Mouse (Mus musculus) B cell, adult 2 months (primary cell): ENCODE measurements around the gene Chpf2.

Source experiments
- DNase-seq, 2 experiments: peaks; one replicate each; pipeline ENCODE4 v3.0.0; 2022

The Chpf2 gene

DNA sequence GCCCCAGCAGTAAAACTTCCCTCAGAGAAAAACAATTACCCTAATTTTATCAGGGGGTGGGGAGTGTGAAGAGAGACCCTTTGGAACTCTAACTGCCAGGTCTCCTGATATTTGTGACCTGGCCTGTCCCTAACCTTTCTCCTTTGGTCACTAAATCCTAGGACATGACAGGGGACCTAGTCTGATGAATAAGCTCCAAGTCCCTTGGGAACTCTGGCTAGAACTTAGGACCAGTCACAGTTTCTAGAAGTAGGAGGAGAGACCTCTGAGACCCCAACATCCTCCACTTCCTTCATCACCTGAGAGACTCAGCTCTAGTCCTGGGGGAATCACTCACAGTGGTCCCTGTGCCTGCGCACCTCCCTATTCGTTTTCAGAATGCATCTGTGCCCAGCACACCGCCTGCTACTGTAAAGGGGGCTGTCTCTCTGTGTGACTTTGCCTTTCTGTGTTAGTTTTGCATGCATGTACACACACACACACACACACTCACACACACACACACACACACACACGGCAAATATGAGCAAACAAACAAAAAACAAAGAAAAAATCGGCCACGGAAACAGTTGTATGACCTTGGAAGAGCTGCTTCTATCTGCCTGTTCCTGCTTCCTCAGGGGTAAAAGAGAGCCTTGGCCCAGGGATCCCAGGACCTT lies 18.9 kb downstream of the Chpf2 start:
- no peak for DNase-seq

DNA sequence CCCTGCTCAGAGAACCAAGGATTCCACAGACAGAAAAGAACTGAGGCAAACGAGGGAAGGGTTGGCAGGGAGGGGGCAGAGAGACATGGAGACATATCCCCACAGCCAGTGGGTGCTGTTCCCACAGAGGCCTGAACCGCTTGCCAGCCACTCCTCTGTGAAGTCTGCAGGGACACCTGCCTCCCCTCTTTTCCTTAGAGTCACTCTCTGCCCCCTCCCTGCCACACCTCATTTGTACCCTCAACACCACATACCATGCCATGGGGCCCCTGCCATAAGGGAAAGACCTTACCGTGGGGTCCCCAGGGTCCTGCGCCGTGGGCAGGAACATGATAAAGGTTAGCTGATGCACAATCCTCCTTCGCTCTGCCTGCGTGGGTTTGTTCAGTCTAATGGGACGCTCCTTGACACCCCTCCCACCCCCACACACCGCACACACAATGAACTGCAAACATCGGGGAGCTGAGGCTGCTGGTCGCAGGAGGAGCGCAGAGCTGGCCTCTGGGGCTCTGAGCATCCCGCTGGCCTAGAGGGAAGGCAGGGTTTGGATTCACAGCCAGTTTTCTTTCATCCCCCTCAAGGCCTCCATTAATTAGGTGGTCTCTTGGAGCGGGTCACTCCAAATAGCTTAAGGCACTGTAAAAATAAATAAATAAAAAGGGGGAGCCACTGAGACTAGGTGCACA lies 19.6 kb downstream of the Chpf2 start:
- DNase-seq = no peak

GRCm38 (mm10) chr5:24609388-24609787 lies 22.8 kb downstream of the Chpf2 start:
- no peak for DNase-seq

DNA sequence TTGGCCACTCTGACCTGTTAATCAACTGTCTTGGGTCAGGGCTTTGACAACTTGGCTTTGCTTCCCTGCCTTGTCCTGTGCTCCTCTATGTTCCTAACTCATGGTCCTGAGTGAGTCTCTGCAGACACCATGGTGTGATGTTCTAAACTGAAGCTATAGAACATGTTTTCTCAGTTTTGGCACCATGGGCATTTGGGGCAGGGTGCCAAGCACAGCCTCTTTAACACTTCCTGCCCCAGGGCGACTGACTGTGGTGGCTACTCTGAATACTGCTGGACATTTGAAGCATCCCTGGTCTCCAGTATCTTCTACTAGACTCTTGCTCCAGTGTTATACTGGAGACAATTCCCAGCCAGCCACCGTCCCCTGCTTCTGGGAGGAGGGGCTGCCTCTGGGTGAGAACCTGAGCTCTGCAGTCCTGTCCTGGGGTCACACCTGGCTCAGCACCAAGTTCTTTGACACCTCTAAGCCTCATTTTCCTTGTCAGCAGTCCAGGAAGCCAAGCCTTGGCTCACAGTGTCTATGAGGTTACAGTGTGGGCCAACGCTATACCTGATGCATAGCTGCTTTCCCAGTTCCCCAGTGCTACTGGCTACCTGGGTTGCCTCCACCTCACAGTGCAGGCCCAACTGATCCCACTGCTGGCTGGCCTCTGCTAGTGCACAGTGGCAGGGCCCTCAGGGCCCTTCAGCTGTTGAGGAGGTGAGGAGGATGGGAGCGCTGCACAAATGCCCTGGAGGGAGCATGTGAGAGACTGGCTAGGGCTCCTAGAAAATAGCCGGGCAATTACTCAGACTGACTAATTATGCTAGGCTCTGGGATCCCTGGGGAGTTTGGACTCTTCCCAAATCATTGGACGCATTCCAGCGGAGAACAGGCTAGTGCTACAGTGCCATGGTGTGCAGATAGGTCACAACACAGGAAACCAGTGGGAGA lies 25.1 kb downstream of the Chpf2 start:
- DNase-seq = no peak

DNA sequence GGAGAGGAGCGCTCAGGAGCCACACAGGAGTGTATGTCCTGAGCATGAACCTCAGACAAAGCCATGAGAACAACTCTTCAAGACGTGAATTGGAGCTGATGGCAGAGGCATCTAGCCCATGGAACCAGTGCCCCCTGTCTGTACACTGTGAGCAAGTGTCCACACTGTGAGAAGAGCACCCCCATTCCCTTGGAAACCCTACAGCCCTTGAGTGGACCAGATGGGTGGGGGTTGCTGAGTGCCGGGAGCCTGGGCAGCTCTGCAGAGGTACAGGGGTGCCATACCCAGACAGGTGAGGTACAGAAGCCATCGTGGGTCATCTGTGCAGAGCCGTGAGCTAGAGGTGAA lies 25.7 kb downstream of the Chpf2 start:
- no peak for DNase-seq

GRCm38 (mm10) chr5:24615097-24615496 lies 28.6 kb downstream of the Chpf2 start:
- no peak for DNase-seq

- no peak for DNase-seq
Measured at GRCm38 (mm10) chr5:24618921-24619320, 32.4 kb downstream of the Chpf2 start.

- DNase-seq = no peak
Measured at GRCm38 (mm10) chr5:24620116-24620515, 33.6 kb downstream of the Chpf2 start.

DNA sequence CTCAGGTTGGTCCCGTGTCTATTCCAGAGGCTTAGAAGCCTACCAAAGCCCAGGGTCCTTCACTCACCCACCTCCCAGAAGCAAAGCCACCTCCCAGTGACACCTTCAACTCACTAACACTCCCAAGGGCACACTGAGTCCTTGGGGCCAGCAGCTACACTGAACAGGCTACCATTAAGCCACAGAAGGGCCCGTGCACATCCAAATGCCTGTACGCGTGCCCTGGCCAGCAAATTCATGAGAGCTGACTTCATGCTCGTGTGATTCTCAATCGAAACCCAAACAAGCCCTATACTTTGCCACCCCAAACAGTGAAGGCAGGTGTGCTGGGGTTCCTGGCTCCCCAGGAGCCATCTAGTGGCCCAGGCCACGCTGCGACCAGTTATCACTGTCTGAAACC lies 34.1 kb downstream of the Chpf2 start:
- no peak for DNase-seq

DNA sequence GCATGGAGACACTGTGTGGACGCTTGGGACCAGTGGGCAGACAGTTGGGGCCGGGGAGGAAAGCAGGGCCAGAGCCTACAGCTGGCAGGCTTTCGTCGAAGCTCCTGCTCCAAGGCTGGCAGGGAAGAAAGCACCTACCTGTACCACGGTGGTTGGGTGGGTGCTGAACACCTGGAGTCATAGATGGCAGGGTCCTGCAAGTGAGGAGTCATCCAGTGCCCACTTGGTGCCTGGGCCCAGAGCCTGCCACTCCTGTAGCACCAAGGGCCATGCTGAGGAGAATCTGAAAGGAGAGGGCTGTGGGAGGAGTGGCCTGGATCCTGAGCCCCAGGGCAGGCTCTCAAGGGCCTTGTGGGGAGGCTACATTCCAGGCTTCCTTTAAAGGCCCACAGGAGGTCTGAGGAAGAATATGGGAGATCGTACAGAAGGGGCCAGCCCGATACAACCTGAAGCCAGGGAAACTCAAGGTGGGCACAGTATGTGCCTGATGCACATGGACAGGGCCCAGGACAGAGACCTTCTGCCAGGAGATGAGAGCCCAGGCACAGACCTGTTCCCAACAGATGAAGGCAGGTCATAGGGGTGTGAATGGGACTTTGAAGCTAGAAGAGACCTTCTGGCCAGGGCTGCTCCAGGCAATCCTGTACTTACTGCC lies 36.0 kb downstream of the Chpf2 start:
- no peak for DNase-seq

GRCm38 (mm10) chr5:24623041-24623985 lies 36.8 kb downstream of the Chpf2 start:
- no peak for DNase-seq

GRCm38 (mm10) chr5:24623986-24624821 lies 37.7 kb downstream of the Chpf2 start, which contains the start of gene Smarcd3:
Smarcd3 (minus strand) TSS chr5:24624411.
- DNase-seq = no peak

GRCm38 (mm10) chr5:24624822-24625120 lies 38.2 kb downstream of the Chpf2 start:
- DNase-seq = no peak

- DNase-seq = no peak
Measured at GRCm38 (mm10) chr5:24629712-24630111, 43.2 kb downstream of the Chpf2 start.

GRCm38 (mm10) chr5:24635093-24635492 lies 48.6 kb downstream of the Chpf2 start:
- DNase-seq = no peak

DNA sequence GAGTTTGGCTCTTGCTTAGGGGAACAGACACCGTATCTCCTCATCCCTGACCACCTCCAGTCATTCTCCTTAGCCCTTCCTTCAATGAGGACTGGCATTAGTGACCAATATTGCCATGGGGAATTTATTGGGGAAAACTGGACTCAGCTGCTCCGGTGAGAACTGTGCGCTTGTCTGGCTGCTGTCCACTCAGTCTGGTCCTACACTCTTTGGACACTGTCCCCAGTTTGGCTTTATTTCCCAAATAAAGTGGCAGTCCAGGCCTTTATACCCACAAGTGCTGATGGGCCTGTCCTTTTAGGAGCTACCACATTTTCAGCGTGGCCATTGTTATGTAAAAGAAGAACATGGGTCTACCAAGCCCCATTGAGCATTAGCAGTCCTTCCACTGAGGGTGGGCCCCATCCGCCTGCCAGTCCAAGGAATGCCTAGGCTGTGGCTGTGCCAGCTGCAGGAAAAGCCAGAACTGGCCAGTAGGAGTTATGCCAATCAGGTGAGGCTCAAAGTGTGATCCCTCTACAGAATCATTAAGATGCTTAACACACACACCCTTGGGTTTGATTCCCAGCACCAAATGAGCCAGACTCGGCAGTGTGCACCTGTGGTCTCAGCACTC lies 49.1 kb downstream of the Chpf2 start:
- no peak for DNase-seq

GRCm38 (mm10) chr5:24636987-24637386 lies 50.4 kb downstream of the Chpf2 start:
- no peak for DNase-seq

DNA sequence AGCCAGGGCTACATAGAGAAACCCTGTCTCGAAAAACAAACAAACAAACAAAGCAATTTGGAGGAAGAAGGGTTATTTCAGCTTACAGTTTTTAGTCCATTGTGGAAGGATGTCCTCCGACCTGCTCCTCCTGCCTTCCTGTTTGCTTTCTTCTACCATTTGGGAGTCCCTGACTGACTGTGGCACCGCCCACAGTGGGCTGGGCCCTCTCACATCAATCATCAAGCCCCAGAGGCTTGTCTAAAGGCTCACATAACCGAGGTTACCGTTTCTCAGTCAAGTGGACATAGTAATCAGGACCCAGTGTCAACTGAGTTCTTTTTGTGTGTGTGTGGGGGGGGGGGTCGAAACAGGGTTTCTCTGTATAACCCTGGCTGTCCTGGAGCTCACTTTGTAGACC lies 51.6 kb downstream of the Chpf2 start:
- DNase-seq = no peak

- DNase-seq = no peak
Measured at GRCm38 (mm10) chr5:24639081-24639480, 52.5 kb downstream of the Chpf2 start.
